Mouse (Mus musculus) midbrain, postnatal 0 days (tissue): ENCODE results near the gene Map1lc3b. TPM values are rescaled to one million over a fixed set of nuclear protein-coding genes. Genes with fewer than 3 reads are reported as not detected.

ENCODE experiments used
- ATAC-seq: fragments of 200-750 bp; cut with Nextera tagmentation; 2 replicates; pipeline ENCODE4 v1.8.0; 2017; ENCODE audit warnings: moderate number of reproducible peaks, mild to moderate bottlenecking, moderate TSS enrichment, moderate library complexity; ENCODE audit not compliant: low FRiP score
- DNase-seq: peaks from one replicate; pipeline ENCODE4 v3.0.0-alpha.2; 2015; ENCODE audit warnings: low spot score
- H3K27ac ChIP-seq: fragments of 300-500 bp; sonication (generic); 2 replicates; pipeline ENCODE4 v1.5.1; 2014; ENCODE audit warnings: low read depth, mild to moderate bottlenecking, low read length, mixed read lengths
- H3K27me3 ChIP-seq: fragments of 300-500 bp; sonication (generic); 2 replicates; pipeline ENCODE4 v1.6.1; 2014; ENCODE audit warnings: low read length, control low read depth, mixed read lengths; ENCODE audit not compliant: insufficient read depth
- H3K36me3 ChIP-seq: fragments of 300-500 bp; sonication (generic); 2 replicates; pipeline ENCODE4 v1.6.1; 2014; ENCODE audit warnings: low read length, control low read depth, mixed read lengths; ENCODE audit not compliant: insufficient read depth
- H3K4me1 ChIP-seq: fragments of 300-500 bp; sonication (generic); 2 replicates; pipeline ENCODE4 v1.6.1; 2014; ENCODE audit warnings: mild to moderate bottlenecking, control low read depth, antibody characterized with exemption, low read length, mixed read lengths; ENCODE audit not compliant: insufficient read depth
- H3K4me2 ChIP-seq: fragments of 300-500 bp; sonication (generic); 2 replicates; pipeline ENCODE4 v1.6.1; 2014; ENCODE audit warnings: low read depth, mild to moderate bottlenecking, low read length, mixed read lengths; ENCODE audit not compliant: poor library complexity, severe bottlenecking
- H3K4me3 ChIP-seq: fragments of 300-500 bp; sonication (generic); 2 replicates; pipeline ENCODE4 v1.5.1; 2014; ENCODE audit warnings: low read depth, mild to moderate bottlenecking, low read length, moderate library complexity
- H3K9ac ChIP-seq: fragments of 300-500 bp; sonication (generic); replicated peaks from 2 replicates; pipeline ENCODE4 v1.6.1; 2014; ENCODE audit warnings: mild to moderate bottlenecking, low read length, moderate library complexity, mixed read lengths; ENCODE audit not compliant: poor library complexity, severe bottlenecking
- H3K9me3 ChIP-seq: fragments of 300-500 bp; sonication (generic); 2 replicates; pipeline ENCODE4 v1.6.1; 2016; ENCODE audit warnings: low read length, control low read depth
- CTCF ChIP-seq: IDR thresholded peaks from 2 replicates; pipeline ENCODE4 v1.5.1; 2016; ENCODE audit warnings: antibody characterized with exemption, mild to moderate bottlenecking
- WGBS: fragments of 180-500 bp; shearing (Covaris S2); extraction: QIAGEN DNeasy Blood & Tissue Kit; methylation state at CpG from one replicate; pipeline ENCODE4 v1.1.7; 2014; 5-methylcytosine and 5-hydroxymethylcytosine counted together
- polyA plus RNA-seq: library from polyadenylated mRNA; unstranded; fragments of >200 nt; fragmentation: Nextera tagmentation; extraction: Ambion mirVana; gene quantifications from 2 replicates; pipeline ENCODE4 v1.2.1, GENCODE M21; 2015
- total RNA-seq: library from RNA; depleted of rRNA; stranded (reverse); fragments of >200 nt; gene quantifications from 2 replicates; pipeline ENCODE4 v1.2.3, GENCODE M21; 2014

The Map1lc3b gene
- total and polyA plus RNA-seq, 2 experiments from 2014 or later, result 264 to 343 TPM

DNA sequence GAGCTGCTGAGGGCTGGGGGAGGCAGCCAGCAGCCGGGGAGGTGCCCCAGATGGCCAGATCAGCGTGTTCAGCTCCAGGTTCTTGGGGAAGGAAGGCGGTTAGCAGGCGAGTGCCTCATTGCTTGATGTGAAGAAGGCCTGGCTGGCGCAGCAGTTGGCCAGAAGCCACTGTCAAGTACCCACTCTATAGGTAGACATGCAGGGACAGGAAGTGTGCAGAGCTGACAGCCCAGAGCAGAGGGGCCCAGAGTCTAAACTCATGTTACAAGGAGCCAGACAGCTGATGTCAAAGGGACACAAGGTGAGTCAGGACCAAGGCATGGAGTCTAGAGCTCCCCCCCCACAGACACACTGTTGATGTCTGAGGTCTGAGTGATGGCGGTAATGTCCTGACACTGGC is 40.1 kb upstream of the Map1lc3b start:
- Histone ChIP-seq H3K4me3 (no peak overlapping the region), H3K36me3 (peaks cover 55% of the 10 kb centered on the region), H3K9me3 (no peaks in the 10 kb centered on the region), H3K27ac (no peak overlapping the region), H3K4me2 (no peak overlapping the region), H3K9ac (no peak overlapping the region), H3K4me1 (no peaks in the 10 kb centered on the region), H3K27me3 (no peaks in the 10 kb centered on the region)
- no peak for DNase-seq
- 90% methylated on average over 6 of the region's 6 CpGs for WGBS
- no peak for ATAC-seq
- TF ChIP-seq CTCF, result no peak

DNA sequence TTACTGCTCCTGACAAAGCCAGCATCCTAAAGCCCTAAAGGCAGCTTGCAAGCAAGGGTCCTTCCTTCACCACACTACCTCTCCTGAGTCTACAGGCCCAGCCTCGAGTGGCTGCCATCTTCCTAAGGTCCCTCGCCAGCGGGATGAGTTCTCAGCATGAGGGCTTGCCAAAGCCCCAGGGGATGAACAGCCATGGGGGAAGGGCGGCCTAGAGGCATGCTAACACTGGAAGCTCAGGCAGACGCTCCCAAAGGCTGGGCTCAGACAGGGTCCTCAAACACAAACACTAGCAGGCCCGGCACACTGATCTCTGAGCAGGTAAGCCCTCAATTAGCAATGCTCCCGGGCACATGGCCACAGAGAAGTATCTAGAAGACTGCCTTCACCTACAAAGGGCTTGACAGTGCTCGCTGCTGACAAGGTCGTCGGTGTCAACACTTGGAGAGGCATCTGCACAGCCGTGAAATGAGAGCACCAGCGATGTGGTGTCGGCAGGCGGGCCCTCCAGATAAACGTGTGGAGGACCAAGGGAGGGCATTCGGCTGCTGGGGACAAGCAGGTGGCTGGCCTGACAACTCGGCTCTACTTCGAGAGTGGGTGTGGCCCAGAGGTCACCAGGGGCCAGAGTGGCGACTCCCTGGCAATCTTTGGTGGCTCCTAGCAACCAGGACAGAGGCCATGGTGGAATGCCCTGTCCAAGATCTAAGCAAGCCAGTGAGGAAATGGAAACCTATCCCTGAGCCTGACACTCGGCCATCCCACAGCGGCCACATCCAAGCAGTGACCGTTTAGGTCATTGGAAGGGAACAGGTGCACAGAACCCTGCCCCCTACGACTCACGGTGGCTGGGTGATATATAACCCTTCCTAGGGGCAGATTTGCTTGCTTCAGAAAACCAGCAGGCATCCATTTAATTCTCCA is 38.8 kb upstream of the Map1lc3b start:
- no peak for ATAC-seq
- TF ChIP-seq CTCF, result no peak
- no peak overlapping the region for H3K9ac ChIP-seq
- H3K4me1 ChIP-seq, result no peaks in the 10 kb centered on the region
- peaks cover 60% of the 10 kb centered on the region for H3K36me3 ChIP-seq
- no peak overlapping the region for H3K4me3 ChIP-seq
- no peak overlapping the region for H3K4me2 ChIP-seq
- 61% methylated on average over 24 of the region's 24 CpGs for WGBS
- no peak overlapping the region for H3K27ac ChIP-seq
- no peak for DNase-seq
- H3K9me3 ChIP-seq, result no peaks in the 10 kb centered on the region
- no peaks in the 10 kb centered on the region for H3K27me3 ChIP-seq

DNA sequence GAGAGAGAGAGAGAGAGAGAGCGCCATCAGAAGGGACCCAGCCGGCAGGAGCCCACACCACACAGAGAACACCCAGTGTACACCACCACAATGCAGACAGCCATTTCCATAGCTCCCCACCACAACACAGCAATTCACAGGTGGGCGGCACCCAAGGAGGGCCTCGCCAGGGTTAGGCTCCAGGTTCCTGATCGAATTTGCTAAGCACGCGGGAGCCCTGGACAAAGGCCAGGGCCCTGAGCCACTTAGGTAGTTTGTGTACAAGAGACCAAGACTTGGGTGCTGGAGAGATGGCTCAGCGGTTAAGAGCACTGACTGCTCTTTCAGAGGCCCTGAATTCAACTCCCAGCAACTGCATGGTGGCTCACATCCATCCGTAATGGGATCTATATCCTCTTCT is 37.7 kb upstream of the Map1lc3b start:
- no peak overlapping the region for H3K4me2 ChIP-seq
- H3K4me1 ChIP-seq, result no peaks in the 10 kb centered on the region
- no peaks in the 10 kb centered on the region for H3K27me3 ChIP-seq
- peaks cover 61% of the 10 kb centered on the region for H3K36me3 ChIP-seq
- TF ChIP-seq CTCF, result no peak
- no peak for DNase-seq
- no peak overlapping the region for H3K4me3 ChIP-seq
- H3K27ac ChIP-seq, result no peak overlapping the region
- ATAC-seq, result no peak
- 89% methylated on average over 9 of the region's 9 CpGs for WGBS
- no peaks in the 10 kb centered on the region for H3K9me3 ChIP-seq
- no peak overlapping the region for H3K9ac ChIP-seq

DNA sequence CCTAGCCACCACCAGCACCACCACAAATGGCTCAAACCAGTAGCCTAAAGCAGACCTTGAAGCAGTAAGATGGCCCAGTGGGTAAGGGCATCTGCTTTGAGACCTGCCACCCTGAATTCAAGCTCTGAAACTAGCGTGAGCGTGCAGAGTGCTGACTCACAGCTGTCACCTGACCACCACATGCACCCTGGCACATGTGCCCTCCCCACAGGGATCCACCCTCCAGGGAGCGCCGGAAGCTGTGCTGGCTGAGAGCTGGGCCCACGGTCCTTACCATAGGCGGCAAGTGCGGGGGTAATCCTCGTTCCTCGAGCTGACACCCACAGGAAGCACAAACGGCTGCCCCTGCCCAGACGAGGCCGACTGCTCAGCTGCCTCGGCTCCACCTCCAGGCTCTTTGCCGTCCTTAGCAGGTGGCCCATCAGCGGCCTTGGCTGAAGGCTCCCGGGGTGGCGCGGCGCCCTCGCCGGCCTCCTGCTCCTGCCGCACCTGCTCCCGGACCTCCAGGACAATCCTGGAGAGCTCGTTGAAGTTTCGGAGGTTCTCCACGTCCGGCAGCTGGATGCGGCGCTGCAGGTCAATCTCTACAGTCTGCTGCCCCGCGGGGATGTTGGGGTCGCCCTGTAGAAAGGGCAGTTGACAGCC is 36.2 kb upstream of the Map1lc3b start:
- ATAC-seq (no peak), DNase-seq (no peak)
- Histone ChIP-seq H3K9me3 (no peaks in the 10 kb centered on the region), H3K9ac (no peak overlapping the region), H3K4me3 (no peak overlapping the region), H3K27ac (no peak overlapping the region), H3K4me1 (no peaks in the 10 kb centered on the region), H3K36me3 (peaks cover 70% of the 10 kb centered on the region), H3K4me2 (no peak overlapping the region), H3K27me3 (no peaks in the 10 kb centered on the region)
- TF ChIP-seq CTCF, result no peak
- WGBS, result 93% methylated on average over 32 of the region's 32 CpGs

DNA sequence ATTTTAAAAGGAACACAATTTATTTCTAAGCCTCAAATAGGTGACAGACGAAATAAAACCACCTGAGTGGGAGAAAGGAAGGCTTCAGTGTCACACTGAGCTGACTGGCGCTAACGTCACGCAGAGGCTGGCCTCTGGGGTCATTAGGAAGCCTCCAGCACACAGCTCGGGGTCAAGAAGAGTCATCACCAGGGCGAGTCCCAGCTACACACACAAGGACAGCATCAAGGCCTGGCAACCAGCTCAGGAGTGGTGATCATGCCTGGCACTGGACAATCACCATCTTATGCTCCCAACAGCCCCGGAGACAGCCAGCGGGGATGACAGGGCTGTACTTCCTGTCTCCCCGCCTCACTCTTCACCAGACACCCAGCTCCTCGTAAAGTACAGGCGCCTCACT is 32.4 kb upstream of the Map1lc3b start:
- no peak for ATAC-seq
- 91% methylated on average over 11 of the region's 11 CpGs for WGBS
- DNase-seq, result no peak
- H3K4me2 ChIP-seq, result no peak overlapping the region
- no peak for TF ChIP-seq CTCF
- no peak overlapping the region for H3K27ac ChIP-seq
- H3K27me3 ChIP-seq, result no peaks in the 10 kb centered on the region
- no peak overlapping the region for H3K4me3 ChIP-seq
- no peaks in the 10 kb centered on the region for H3K4me1 ChIP-seq
- H3K9ac ChIP-seq, result no peak overlapping the region
- no peaks in the 10 kb centered on the region for H3K9me3 ChIP-seq
- H3K36me3 ChIP-seq, result peaks cover 46% of the 10 kb centered on the region

DNA sequence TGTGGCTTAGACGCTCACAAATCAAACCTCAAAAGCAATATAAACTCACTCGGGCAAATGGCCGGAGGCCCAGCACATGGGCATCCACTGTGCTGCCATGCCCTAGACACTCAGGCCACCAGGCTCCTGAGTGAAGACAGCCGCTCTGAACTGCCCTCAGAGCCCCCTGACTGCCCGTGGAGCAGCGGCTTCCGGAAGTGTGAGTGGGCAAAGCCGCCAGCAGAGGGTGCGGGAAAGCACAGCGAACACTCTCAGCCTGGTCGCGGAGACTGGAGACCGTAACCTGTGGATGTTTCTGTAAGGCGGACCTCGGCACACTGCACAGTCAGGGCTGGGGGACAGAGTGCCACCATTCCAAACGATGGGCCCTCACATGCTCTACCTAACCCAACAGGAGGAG is 31.6 kb upstream of the Map1lc3b start:
- Histone ChIP-seq H3K9me3 (no peaks in the 10 kb centered on the region), H3K9ac (no peak overlapping the region), H3K4me2 (no peak overlapping the region), H3K27me3 (no peaks in the 10 kb centered on the region), H3K27ac (no peak overlapping the region), H3K36me3 (peaks cover 42% of the 10 kb centered on the region), H3K4me1 (no peaks in the 10 kb centered on the region), H3K4me3 (no peak overlapping the region)
- TF ChIP-seq CTCF, result no peak
- ATAC-seq, result no peak
- DNase-seq, result no peak
- WGBS, result 91% methylated on average over 16 of the region's 16 CpGs
